Mouse (Mus musculus) CD8-positive naive resting alpha-beta T cell, adult 57 days (primary cell): ENCODE measurements around the gene Fh1. TPM values are rescaled to one million over a fixed set of nuclear protein-coding genes. Genes with fewer than 3 reads are reported as not detected.

Source experiments
- total RNA-seq: library from RNA; stranded (reverse); gene quantifications from one replicate; pipeline ENCODE4 v1.2.4, GENCODE M21; 2023

The Fh1 gene
- 23.1 TPM for total RNA-seq

GRCm38 (mm10) chr1:175625257-175625879 lies at the start of gene Fh1:
TSS of gene Fh1 (minus strand) at chr1:175625635.

GRCm38 (mm10) chr1:175619814-175620431 lies 5.5 kb downstream of the Fh1 start, which contains the start of gene Kmo:
TSS of gene Kmo (plus strand) at chr1:175620381.

Other genes starting within 250 kb of the Fh1 start
- not detected for gene Rgs7, start 133.1 kb downstream of the Fh1 start, total RNA-seq
- gene Kmo, start 5.3 kb downstream of the Fh1 start, total RNA-seq, result 9.3 TPM
- gene Opn3, start 67.1 kb upstream of the Fh1 start, total RNA-seq, result 0.40 TPM
- gene Chml, start 67.3 kb upstream of the Fh1 start, total RNA-seq, result 5.8 TPM
- gene Wdr64, start 73.0 kb upstream of the Fh1 start, total RNA-seq, result not detected